Mouse (Mus musculus): ENCODE results near the gene Tiam1.

Tiam1 gene

GRCm38 (mm10) chr16:90143760-90144516 is at the start of gene Tiam1:
Gene Tiam1, minus strand, starts transcription at chr16:90143769.
- DNase-seq (ENCODE audit: inconsistent age in 2 of 2, low spot score in 1 of 2) = peak; percentile 98 to 99

- no peak for DNase-seq (ENCODE audit: inconsistent age in 2 of 2, low spot score in 1 of 2)
Measured at GRCm38 (mm10) chr16:90191289-90191688, 47.7 kb upstream of the Tiam1 start.

GRCm38 (mm10) chr16:90187453-90187852 is 43.9 kb upstream of the Tiam1 start:
- peak; percentile 75 to 87 for DNase-seq (ENCODE audit: inconsistent age in 2 of 2, low spot score in 1 of 2)

GRCm38 (mm10) chr16:90185928-90186588 is 42.5 kb upstream of the Tiam1 start:
- peak; percentile 77 to 92 for DNase-seq (ENCODE audit: inconsistent age in 2 of 2, low spot score in 1 of 2)

- DNase-seq (ENCODE audit: inconsistent age in 2 of 2, low spot score in 1 of 2) = no peak
Measured at GRCm38 (mm10) chr16:90184135-90184534, 40.6 kb upstream of the Tiam1 start.

- DNase-seq (ENCODE audit: inconsistent age in 2 of 2, low spot score in 1 of 2) = peak; percentile 62 to 80
Measured at GRCm38 (mm10) chr16:90181673-90182072, 38.1 kb upstream of the Tiam1 start.

GRCm38 (mm10) chr16:90180975-90181374 is 37.4 kb upstream of the Tiam1 start:
- no peak for DNase-seq (ENCODE audit: inconsistent age in 2 of 2, low spot score in 1 of 2)

GRCm38 (mm10) chr16:90179892-90180291 is 36.3 kb upstream of the Tiam1 start:
- DNase-seq (ENCODE audit: inconsistent age in 2 of 2, low spot score in 1 of 2) = no peak

- DNase-seq (ENCODE audit: inconsistent age in 2 of 2, low spot score in 1 of 2) = no peak
Measured at GRCm38 (mm10) chr16:90178404-90178803, 34.8 kb upstream of the Tiam1 start.

GRCm38 (mm10) chr16:90177425-90177824 is 33.9 kb upstream of the Tiam1 start:
- DNase-seq (ENCODE audit: inconsistent age in 2 of 2, low spot score in 1 of 2) = no peak

GRCm38 (mm10) chr16:90176472-90176871 is 32.9 kb upstream of the Tiam1 start:
- no peak for DNase-seq (ENCODE audit: inconsistent age in 2 of 2, low spot score in 1 of 2)

- no peak for DNase-seq (ENCODE audit: inconsistent age in 2 of 2, low spot score in 1 of 2)
Measured at GRCm38 (mm10) chr16:90171416-90171815, 27.8 kb upstream of the Tiam1 start.

GRCm38 (mm10) chr16:90170676-90171075 is 27.1 kb upstream of the Tiam1 start:
- DNase-seq (ENCODE audit: inconsistent age in 2 of 2, low spot score in 1 of 2) = peak in 1 of 2 experiments; percentile 80

- DNase-seq (ENCODE audit: inconsistent age in 2 of 2, low spot score in 1 of 2) = peak in 1 of 2 experiments; percentile 74
Measured at GRCm38 (mm10) chr16:90169863-90170630, 26.5 kb upstream of the Tiam1 start.

GRCm38 (mm10) chr16:90167646-90168045 is 24.1 kb upstream of the Tiam1 start:
- peak; percentile 79 to 94 for DNase-seq (ENCODE audit: inconsistent age in 2 of 2, low spot score in 1 of 2)

- no peak for DNase-seq (ENCODE audit: inconsistent age in 2 of 2, low spot score in 1 of 2)
Measured at GRCm38 (mm10) chr16:90165435-90165834, 21.9 kb upstream of the Tiam1 start.

GRCm38 (mm10) chr16:90164942-90165341 is 21.4 kb upstream of the Tiam1 start:
- no peak for DNase-seq (ENCODE audit: inconsistent age in 2 of 2, low spot score in 1 of 2)

GRCm38 (mm10) chr16:90155080-90155479 is 11.5 kb upstream of the Tiam1 start:
- DNase-seq (ENCODE audit: inconsistent age in 2 of 2, low spot score in 1 of 2) = no peak

GRCm38 (mm10) chr16:90150820-90151219 is 7.3 kb upstream of the Tiam1 start:
- DNase-seq (ENCODE audit: inconsistent age in 2 of 2, low spot score in 1 of 2) = no peak

- peak in 1 of 2 experiments; percentile 42 for DNase-seq (ENCODE audit: inconsistent age in 2 of 2, low spot score in 1 of 2)
Measured at GRCm38 (mm10) chr16:90150126-90150525, 6.6 kb upstream of the Tiam1 start.

GRCm38 (mm10) chr16:90149335-90149734 is 5.8 kb upstream of the Tiam1 start:
- peak; percentile 45 to 57 for DNase-seq (ENCODE audit: inconsistent age in 2 of 2, low spot score in 1 of 2)

GRCm38 (mm10) chr16:90145244-90145643 is 1.7 kb upstream of the Tiam1 start:
- DNase-seq (ENCODE audit: inconsistent age in 2 of 2, low spot score in 1 of 2) = peak; percentile 63 to 77

Data from adrenal gland, adult (tissue).